Mouse (Mus musculus) heart, postnatal 36 days (tissue): ENCODE measurements at regions not wholly inside any gene's neighbourhood (a gene's known extent, or its start where the extent isn't known, plus 50 kb on each side); places are given as distances from the start of the nearest gene placed in this dataset.
A peak's percentile ranks its signal among the peaks of the same experiment; 100 is the strongest.

ENCODE experiments used
- DNase-seq, 2 experiments: peaks; one replicate each; pipeline ENCODE4 v3.0.0; 2021 to 2022
- intact Hi-C: fragments of 180-260 bp; cut with DNase I; formaldehyde crosslinking; loops from one replicate; pipeline ENCODE4 v1.15.1; 2025

GRCm38 (mm10) chr15:62249436-62249835, 1326.6 kb upstream of the A1bg start:
- no peak for DNase-seq
- intact Hi-C loops: no loop called here

GRCm38 (mm10) chr15:62246561-62247079, 1323.8 kb upstream of the A1bg start:
- intact Hi-C loops: no loop called here
- DNase-seq: no peak

GRCm38 (mm10) chr15:62245237-62245636, 1322.4 kb upstream of the A1bg start:
- intact Hi-C loops: no loop called here
- DNase-seq: no peak

- DNase-seq: no peak
- intact Hi-C loops: no loop called here
These were observed 1322.0 kb upstream of the A1bg start for GRCm38 (mm10) chr15:62244819-62245218.

- intact Hi-C loops: no loop called here
- no peak for DNase-seq
These were observed 1317.2 kb upstream of the A1bg start for GRCm38 (mm10) chr15:62240031-62240430.

- intact Hi-C loops: no loop called here
- DNase-seq: no peak
These were observed 1315.8 kb upstream of the A1bg start for GRCm38 (mm10) chr15:62238503-62239045.

- intact Hi-C loops: no loop called here
- DNase-seq: no peak
These were observed 1313.2 kb upstream of the A1bg start for GRCm38 (mm10) chr15:62236056-62236455.

GRCm38 (mm10) chr15:62234182-62234760, 1311.5 kb upstream of the A1bg start:
- intact Hi-C loops: no loop called here
- no peak for DNase-seq

GRCm38 (mm10) chr15:62233154-62233553, 1310.3 kb upstream of the A1bg start:
- intact Hi-C loops: no loop called here
- no peak for DNase-seq

- intact Hi-C loops: no loop called here
- DNase-seq: no peak
These were observed 1308.9 kb upstream of the A1bg start for GRCm38 (mm10) chr15:62231709-62232108.

GRCm38 (mm10) chr15:62230773-62231172, 1308.0 kb upstream of the A1bg start:
- DNase-seq: no peak

GRCm38 (mm10) chr15:62229491-62230283, 1306.9 kb upstream of the A1bg start:
- intact Hi-C loops: no loop called here

More at GRCm38 (mm10) chr15:62230773-62231172, 1308.0 kb upstream of the A1bg start:
- intact Hi-C loops: no loop called here

GRCm38 (mm10) chr15:62229023-62229422, 1306.2 kb upstream of the A1bg start:
- DNase-seq: no peak
- intact Hi-C loops: no loop called here

More at GRCm38 (mm10) chr15:62229491-62230283, 1306.9 kb upstream of the A1bg start:
- DNase-seq: peak; percentile 54 to 67

GRCm38 (mm10) chr15:62224798-62225197, 1302.0 kb upstream of the A1bg start:
- no peak for DNase-seq
- intact Hi-C loops: no loop called here

GRCm38 (mm10) chr15:62224191-62224590, 1301.4 kb upstream of the A1bg start:
- intact Hi-C loops: no loop called here
- DNase-seq: no peak

GRCm38 (mm10) chr15:62223156-62223840, 1300.5 kb upstream of the A1bg start:
- no peak for DNase-seq
- intact Hi-C loops: no loop called here

- intact Hi-C loops: no loop called here
- no peak for DNase-seq
These were observed 1299.9 kb upstream of the A1bg start for GRCm38 (mm10) chr15:62222731-62223130.

- DNase-seq: no peak
- intact Hi-C loops: no loop called here
These were observed 1299.4 kb upstream of the A1bg start for GRCm38 (mm10) chr15:62222201-62222600.

- intact Hi-C loops: no loop called here
- no peak for DNase-seq
These were observed 1298.4 kb upstream of the A1bg start for GRCm38 (mm10) chr15:62221024-62221819.

GRCm38 (mm10) chr15:62220620-62221019, 1297.8 kb upstream of the A1bg start:
- no peak for DNase-seq
- intact Hi-C loops: no loop called here
